Mouse (Mus musculus) lung, embryonic 16.5 days (tissue): ENCODE measurements around the gene Pacs2. TPM values are rescaled to one million over a fixed set of nuclear protein-coding genes. Genes with fewer than 3 reads are reported as not detected.

ENCODE experiments used
- ATAC-seq: fragments of 200-750 bp; cut with Nextera tagmentation; 2 replicates; pipeline ENCODE4 v1.8.0; 2017; ENCODE audit warnings: low read depth, mild to moderate bottlenecking, moderate library complexity
- H3K27ac ChIP-seq: fragments of 300-500 bp; sonication (generic); 2 replicates; pipeline ENCODE4 v1.5.1; 2014; ENCODE audit warnings: mild to moderate bottlenecking, control low read depth, low read length
- H3K27me3 ChIP-seq: fragments of 300-500 bp; sonication (generic); 2 replicates; pipeline ENCODE4 v1.6.1; 2014; ENCODE audit warnings: low read depth, low read length, mixed read lengths; ENCODE audit not compliant: control insufficient read depth, insufficient read depth
- H3K36me3 ChIP-seq: fragments of 300-500 bp; sonication (generic); 2 replicates; pipeline ENCODE4 v1.6.1; 2014; ENCODE audit warnings: low read length; ENCODE audit not compliant: control insufficient read depth, insufficient read depth
- H3K4me1 ChIP-seq: fragments of 300-500 bp; sonication (generic); replicated peaks from 2 replicates; pipeline ENCODE4 v1.6.1; 2014; ENCODE audit warnings: low read length, mixed read lengths; ENCODE audit not compliant: control insufficient read depth, insufficient read depth
- H3K4me2 ChIP-seq: fragments of 300-500 bp; sonication (generic); 2 replicates; pipeline ENCODE4 v1.6.1; 2014; ENCODE audit warnings: low read depth, low read length, control low read depth
- H3K4me3 ChIP-seq: fragments of 300-500 bp; sonication (generic); 2 replicates; pipeline ENCODE4 v1.5.1; 2014; ENCODE audit warnings: mild to moderate bottlenecking, low read length, control low read depth
- H3K9ac ChIP-seq: fragments of 300-500 bp; sonication (generic); 2 replicates; pipeline ENCODE4 v1.6.1; 2014; ENCODE audit warnings: low read length, control low read depth
- H3K9me3 ChIP-seq: fragments of 300-500 bp; sonication (generic); 2 replicates; pipeline ENCODE4 v1.6.1; 2016; ENCODE audit warnings: low read length; ENCODE audit not compliant: control insufficient read depth
- WGBS: fragments of 180-500 bp; shearing (Covaris S2); extraction: QIAGEN DNeasy Blood & Tissue Kit; methylation state at CpG from one replicate; pipeline ENCODE4 v1.1.7; 2014; 5-methylcytosine and 5-hydroxymethylcytosine counted together
- polyA plus RNA-seq: library from polyadenylated mRNA; unstranded; fragments of >200 nt; fragmentation: Nextera tagmentation; extraction: Ambion mirVana; gene quantifications from 2 replicates; pipeline ENCODE4 v1.2.1, GENCODE M21; 2015

Pacs2 gene
- polyA plus RNA-seq, 1 experiment from 2014 or later = 12.2 TPM

GRCm38 (mm10) chr12:113021488-113021887 is 7.2 kb downstream of the Pacs2 start:
- H3K27me3 ChIP-seq = no peaks in the 10 kb centered on the region
- no peak overlapping the region for H3K9ac ChIP-seq
- no peaks in the 10 kb centered on the region for H3K4me1 ChIP-seq
- H3K27ac ChIP-seq = no peak overlapping the region
- ATAC-seq = no peak
- H3K36me3 ChIP-seq = 0 out of 2 replicates have a peak, but pooled peaks cover 2% of the 10 kb centered on the region
- H3K9me3 ChIP-seq = no peaks in the 10 kb centered on the region
- no peak overlapping the region for H3K4me3 ChIP-seq
- no peak overlapping the region for H3K4me2 ChIP-seq

- Histone ChIP-seq H3K27ac (no peak overlapping the region), H3K9ac (no peak overlapping the region), H3K4me3 (no peak overlapping the region), H3K4me2 (no peak overlapping the region), H3K36me3 (0 out of 2 replicates have a peak, but pooled peaks cover 2% of the 10 kb centered on the region), H3K9me3 (no peaks in the 10 kb centered on the region), H3K27me3 (no peaks in the 10 kb centered on the region), H3K4me1 (no peaks in the 10 kb centered on the region)
- no peak for ATAC-seq
- 69% methylated on average over 4 of the region's 4 CpGs for WGBS
These were observed 8.8 kb downstream of the Pacs2 start for GRCm38 (mm10) chr12:113023082-113023481.

- H3K4me1 ChIP-seq = no peaks in the 10 kb centered on the region
- H3K27ac ChIP-seq = no peak overlapping the region
- H3K9ac ChIP-seq = no peak overlapping the region
- H3K27me3 ChIP-seq = no peaks in the 10 kb centered on the region
- H3K4me3 ChIP-seq = no peak overlapping the region
- no peaks in the 10 kb centered on the region for H3K36me3 ChIP-seq
- no peak overlapping the region for H3K4me2 ChIP-seq
- no peaks in the 10 kb centered on the region for H3K9me3 ChIP-seq
- 92% methylated on average over 1 of the region's 1 CpGs for whole genome bisulfite sequencing
- no peak for ATAC-seq
These were observed 12.2 kb downstream of the Pacs2 start for GRCm38 (mm10) chr12:113026557-113026956.

GRCm38 (mm10) chr12:113027495-113027894 is 13.2 kb downstream of the Pacs2 start:
- Histone ChIP-seq H3K9me3 (no peaks in the 10 kb centered on the region), H3K27me3 (no peaks in the 10 kb centered on the region), H3K9ac (no peak overlapping the region), H3K4me2 (no peak overlapping the region), H3K4me3 (no peak overlapping the region), H3K4me1 (no peaks in the 10 kb centered on the region), H3K27ac (no peak overlapping the region), H3K36me3 (no peaks in the 10 kb centered on the region)
- WGBS = 88% methylated on average over 2 of the region's 2 CpGs
- no peak for ATAC-seq

- Histone ChIP-seq H3K27me3 (no peaks in the 10 kb centered on the region), H3K4me3 (no peak overlapping the region), H3K4me1 (no peaks in the 10 kb centered on the region), H3K4me2 (no peak overlapping the region), H3K9ac (no peak overlapping the region), H3K27ac (no peak overlapping the region), H3K9me3 (no peaks in the 10 kb centered on the region), H3K36me3 (no peaks in the 10 kb centered on the region)
- no peak for ATAC-seq
- 73% methylated on average over 5 of the region's 5 CpGs for WGBS
These were observed 13.8 kb downstream of the Pacs2 start for GRCm38 (mm10) chr12:113028067-113028466.

GRCm38 (mm10) chr12:113028898-113029297 is 14.6 kb downstream of the Pacs2 start:
- H3K36me3 ChIP-seq = no peaks in the 10 kb centered on the region
- WGBS = 74% methylated on average over 9 of the region's 9 CpGs
- no peak overlapping the region for H3K9ac ChIP-seq

GRCm38 (mm10) chr12:113030046-113030445 is 15.7 kb downstream of the Pacs2 start:
- Histone ChIP-seq H3K9ac (no peak overlapping the region), H3K27me3 (no peaks in the 10 kb centered on the region), H3K4me1 (no peaks in the 10 kb centered on the region), H3K36me3 (no peaks in the 10 kb centered on the region), H3K27ac (no peak overlapping the region), H3K4me2 (no peak overlapping the region), H3K4me3 (no peak overlapping the region), H3K9me3 (no peaks in the 10 kb centered on the region)
- no peak for ATAC-seq
- 40% methylated on average over 4 of the region's 4 CpGs for WGBS

More at GRCm38 (mm10) chr12:113028898-113029297, 14.6 kb downstream of the Pacs2 start:
- no peaks in the 10 kb centered on the region for H3K4me1 ChIP-seq
- no peaks in the 10 kb centered on the region for H3K9me3 ChIP-seq
- H3K27ac ChIP-seq = no peak overlapping the region
- H3K4me3 ChIP-seq = no peak overlapping the region
- no peak for ATAC-seq
- no peak overlapping the region for H3K4me2 ChIP-seq
- no peaks in the 10 kb centered on the region for H3K27me3 ChIP-seq

- H3K27me3 ChIP-seq = no peaks in the 10 kb centered on the region
- no peaks in the 10 kb centered on the region for H3K36me3 ChIP-seq
- no peak overlapping the region for H3K9ac ChIP-seq
- no peaks in the 10 kb centered on the region for H3K9me3 ChIP-seq
- ATAC-seq = no peak
- no peak overlapping the region for H3K4me3 ChIP-seq
- no peak overlapping the region for H3K27ac ChIP-seq
- H3K4me2 ChIP-seq = no peak overlapping the region
- H3K4me1 ChIP-seq = no peaks in the 10 kb centered on the region
- WGBS = 75% methylated on average over 9 of the region's 9 CpGs
These were observed 16.7 kb downstream of the Pacs2 start for GRCm38 (mm10) chr12:113030993-113031392.

GRCm38 (mm10) chr12:113031441-113031840 is 17.1 kb downstream of the Pacs2 start:
- no peaks in the 10 kb centered on the region for H3K27me3 ChIP-seq
- no peak overlapping the region for H3K9ac ChIP-seq
- no peak overlapping the region for H3K27ac ChIP-seq
- no peak overlapping the region for H3K4me3 ChIP-seq
- H3K36me3 ChIP-seq = no peaks in the 10 kb centered on the region
- H3K9me3 ChIP-seq = no peaks in the 10 kb centered on the region
- no peaks in the 10 kb centered on the region for H3K4me1 ChIP-seq
- ATAC-seq = no peak
- 83% methylated on average over 6 of the region's 6 CpGs for WGBS
- H3K4me2 ChIP-seq = no peak overlapping the region
